Mouse (Mus musculus): ENCODE results near the gene Zbed5. TPM values are rescaled to one million over a fixed set of nuclear protein-coding genes. Genes with fewer than 3 reads are reported as not detected.

The Zbed5 gene
- total RNA-seq, 2 experiments from 2014 or later: 4.5 to 4.9 TPM

Other genes starting within 250 kb of the Zbed5 start
- gene Zfp11, start 225.6 kb upstream of the Zbed5 start, total RNA-seq (2021): 1 to 10 TPM; 7.4 to 7.7 TPM
- not detected for gene Sept14, start 187.2 kb upstream of the Zbed5 start, total RNA-seq (2021)
- gene Mrps17, start 180.2 kb upstream of the Zbed5 start, total RNA-seq (2021): 10 to 100 TPM; 75.0 to 87.6 TPM
- 10 to 100 TPM; 75.4 to 76.4 TPM for gene Nipsnap2, start 170.7 kb upstream of the Zbed5 start, total RNA-seq (2021)
- 10 to 100 TPM; 27.5 to 28.9 TPM for gene Psph, start 108.3 kb upstream of the Zbed5 start, total RNA-seq (2021)
- 10 to 100 TPM; 20.4 to 21.5 TPM for gene Sumf2, start 48.7 kb upstream of the Zbed5 start, total RNA-seq (2021)
- 100 to 1,000 TPM; 437 to 493 TPM for gene Chchd2, start 8.3 kb upstream of the Zbed5 start, total RNA-seq (2021)
- 10 to 100 TPM; 23.0 to 23.1 TPM for gene Phkg1, start 2.8 kb downstream of the Zbed5 start, total RNA-seq (2021)
- 1 to 10 TPM; 1.9 to 3.8 TPM for gene Nupr1l, start 12.8 kb downstream of the Zbed5 start, total RNA-seq (2021)
- gene Vkorc1l1, start 46.2 kb downstream of the Zbed5 start, total RNA-seq (2021): 10 to 100 TPM; 42.0 to 44.4 TPM
- gene Gusb, start 107.3 kb downstream of the Zbed5 start, total RNA-seq (2021): 10 to 100 TPM in 1 of 2 experiments, 1 to 10 TPM in 1; 9.7 to 10.6 TPM
- gene Asl, start 133.5 kb downstream of the Zbed5 start, total RNA-seq (2021): 10 to 100 TPM; 18.0 to 18.8 TPM
- gene Crcp, start 133.6 kb downstream of the Zbed5 start, total RNA-seq (2021): 10 to 100 TPM; 37.0 to 38.2 TPM
- gene Tpst1, start 177.6 kb downstream of the Zbed5 start, total RNA-seq (2021): 10 to 100 TPM; 50.2 to 50.6 TPM
- 10 to 100 TPM in 1 of 2 experiments, 1 to 10 TPM in 1; 9.8 to 13.0 TPM for gene Kctd7, start 249.1 kb downstream of the Zbed5 start, total RNA-seq (2021)